Mouse (Mus musculus): ENCODE measurements around the gene Lyst.
"Not testable (repeated sequence)": the region's sequence is repeated elsewhere in the genome, so short reads cannot be mapped to it uniquely, and the experiment has no call there.

The Lyst gene

DNA sequence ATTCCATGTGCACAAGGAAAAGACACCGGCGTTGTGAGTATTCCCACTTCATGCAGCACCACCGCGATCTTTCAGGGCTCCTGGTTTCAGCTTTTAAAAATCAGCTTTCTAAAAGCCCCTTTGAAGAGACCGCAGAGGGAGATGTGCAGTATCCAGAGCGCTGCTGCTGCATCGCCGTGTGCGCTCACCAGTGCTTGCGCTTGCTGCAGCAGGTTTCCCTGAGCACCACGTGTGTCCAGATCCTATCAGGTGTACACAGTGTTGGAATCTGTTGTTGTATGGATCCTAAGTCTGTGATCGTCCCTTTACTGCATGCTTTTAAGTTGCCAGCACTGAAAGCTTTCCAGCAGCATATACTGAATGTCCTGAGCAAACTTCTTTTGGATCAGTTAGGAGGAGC lies 45.0 kb downstream of the Lyst start:
- in situ Hi-C loops (cut with MboI), result no loop called here

DNA sequence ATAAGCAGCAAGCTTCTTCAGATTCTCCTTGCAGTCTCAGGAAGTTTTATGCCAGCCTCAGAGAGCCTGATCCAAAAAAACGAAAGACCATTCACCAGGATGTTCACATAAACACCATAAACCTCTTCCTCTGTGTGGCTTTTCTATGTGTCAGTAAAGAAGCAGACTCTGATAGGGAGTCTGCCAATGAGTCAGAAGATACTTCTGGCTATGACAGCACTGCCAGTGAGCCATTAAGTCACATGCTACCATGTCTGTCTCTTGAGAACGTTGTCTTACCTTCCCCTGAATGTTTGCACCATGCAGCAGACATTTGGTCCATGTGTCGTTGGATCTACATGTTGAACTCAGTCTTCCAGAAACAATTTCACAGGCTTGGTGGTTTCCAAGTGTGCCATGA lies 47.4 kb downstream of the Lyst start:
- in situ Hi-C loops (cut with MboI), result no loop called here

DNA sequence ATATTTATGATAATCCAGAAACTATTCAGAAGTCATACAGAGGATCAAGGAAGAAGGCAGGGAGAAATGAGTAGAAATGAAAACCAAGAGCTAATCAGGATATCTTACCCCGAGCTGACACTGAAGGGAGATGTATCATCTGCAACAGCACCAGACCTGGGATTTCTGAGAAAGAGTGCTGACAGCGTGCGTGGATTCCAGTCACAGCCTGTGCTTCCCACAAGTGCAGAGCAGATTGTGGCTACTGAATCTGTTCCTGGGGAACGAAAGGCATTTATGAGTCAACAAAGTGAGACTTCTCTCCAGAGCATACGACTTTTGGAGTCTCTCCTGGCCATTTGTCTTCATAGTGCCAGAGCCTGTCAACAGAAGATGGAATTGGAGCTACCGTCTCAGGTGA lies 47.8 kb downstream of the Lyst start:
- in situ Hi-C loops (cut with MboI), result no loop called here

- in situ Hi-C loops (cut with MboI), result no loop called here
These were observed 48.5 kb downstream of the Lyst start for GRCm38 (mm10) chr13:13638725-13639124.

DNA sequence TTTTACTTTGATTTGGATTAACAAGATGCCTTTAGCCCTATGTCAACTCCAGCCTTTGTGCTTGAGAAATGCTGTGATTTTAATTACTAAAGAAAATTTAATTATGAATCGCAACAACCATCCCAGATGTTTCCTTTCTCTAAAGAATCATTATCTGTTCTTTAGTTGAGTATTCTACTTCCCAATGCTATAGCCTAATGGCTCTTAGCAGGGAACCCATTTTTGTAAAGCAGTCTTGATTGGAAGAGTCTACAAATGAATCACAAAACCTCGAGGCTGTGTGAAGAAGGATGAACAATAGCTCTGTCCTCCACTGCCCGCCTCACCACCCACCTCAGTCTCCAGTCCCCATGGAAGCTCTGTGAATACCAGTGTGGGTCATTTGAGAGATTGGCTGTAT lies 57.1 kb downstream of the Lyst start:
- in situ Hi-C loops (cut with MboI), result no loop called here

DNA sequence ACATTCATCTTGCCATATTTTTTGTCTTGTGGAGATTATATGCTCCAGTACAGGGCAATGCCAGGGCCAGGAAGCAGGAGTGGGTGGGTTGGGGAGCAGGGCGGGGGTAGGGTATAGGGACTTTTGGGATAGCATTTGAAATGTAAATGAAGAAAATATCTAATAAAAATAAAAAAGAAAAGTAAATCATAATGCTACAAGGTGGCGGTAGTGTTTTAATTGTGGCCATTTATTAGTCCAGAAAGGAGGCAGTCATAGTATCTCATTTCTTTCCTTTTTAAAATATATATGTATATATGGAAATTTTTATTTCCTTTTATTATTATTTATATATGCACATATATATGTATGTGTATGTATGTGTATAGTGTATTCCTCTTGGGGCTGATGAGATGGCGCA lies 65.3 kb downstream of the Lyst start:
- in situ Hi-C loops (cut with MboI), result no loop called here

DNA sequence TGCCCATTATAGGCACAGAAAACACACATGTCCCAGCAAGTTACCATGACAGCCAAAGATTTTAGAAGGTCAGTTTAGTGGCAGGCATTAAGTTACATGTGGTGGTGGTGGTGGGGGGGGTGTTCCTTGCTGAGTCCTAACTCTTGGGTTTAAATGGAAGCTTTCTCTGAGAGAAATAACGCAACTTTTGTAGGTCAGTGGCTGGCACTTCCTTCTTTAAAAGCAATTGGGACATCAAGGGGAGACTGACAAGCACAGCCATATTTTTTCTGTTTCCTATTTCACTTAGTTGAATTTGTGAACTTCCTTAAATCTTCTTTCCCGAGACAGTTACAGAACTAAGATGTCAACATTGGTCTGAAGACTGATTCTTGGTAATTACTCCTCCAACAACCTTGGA lies 75.9 kb downstream of the Lyst start:
- in situ Hi-C loops (cut with MboI), result not testable (repeated sequence)

- in situ Hi-C loops (cut with MboI), result no loop called here
These were observed 80.5 kb downstream of the Lyst start for GRCm38 (mm10) chr13:13670669-13671068.

DNA sequence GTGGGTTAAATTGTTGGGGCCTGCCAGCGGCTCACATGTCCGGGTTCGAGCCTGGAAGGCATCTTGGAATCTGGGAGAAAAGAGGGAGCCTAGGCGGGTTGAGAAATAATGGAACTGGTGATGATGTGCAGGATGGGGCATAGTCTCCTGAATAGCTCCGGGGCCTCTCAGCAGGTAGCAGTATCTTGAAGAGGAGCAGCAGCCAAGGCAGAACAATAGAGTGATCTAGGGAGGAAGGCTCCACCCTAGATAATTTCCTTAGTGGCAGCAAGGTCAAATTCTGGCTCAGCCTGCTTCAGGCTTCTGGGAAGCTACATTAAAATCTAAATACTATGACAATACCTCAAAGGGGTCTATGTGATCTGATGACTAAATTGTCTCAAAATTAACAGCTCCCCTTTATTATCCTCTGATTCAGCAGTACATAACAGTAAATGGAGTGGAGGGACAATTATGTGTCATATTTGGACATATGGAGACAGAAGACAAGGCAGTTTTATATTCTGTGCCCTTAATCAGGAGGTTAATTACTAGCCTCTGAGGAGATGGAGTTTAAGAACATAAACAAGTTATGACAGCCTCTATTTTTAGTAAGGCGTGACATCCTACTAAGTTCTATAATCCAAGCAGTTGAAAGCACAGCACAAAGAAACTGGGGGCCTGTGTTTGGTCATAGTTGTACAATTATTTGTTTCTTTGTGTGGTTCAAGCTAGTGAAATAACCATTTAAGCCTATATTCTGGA lies 81.6 kb downstream of the Lyst start:
- in situ Hi-C loops (cut with MboI), result no loop called here

GRCm38 (mm10) chr13:13674669-13675343 lies 84.6 kb downstream of the Lyst start:
- in situ Hi-C loops (cut with MboI), result no loop called here

DNA sequence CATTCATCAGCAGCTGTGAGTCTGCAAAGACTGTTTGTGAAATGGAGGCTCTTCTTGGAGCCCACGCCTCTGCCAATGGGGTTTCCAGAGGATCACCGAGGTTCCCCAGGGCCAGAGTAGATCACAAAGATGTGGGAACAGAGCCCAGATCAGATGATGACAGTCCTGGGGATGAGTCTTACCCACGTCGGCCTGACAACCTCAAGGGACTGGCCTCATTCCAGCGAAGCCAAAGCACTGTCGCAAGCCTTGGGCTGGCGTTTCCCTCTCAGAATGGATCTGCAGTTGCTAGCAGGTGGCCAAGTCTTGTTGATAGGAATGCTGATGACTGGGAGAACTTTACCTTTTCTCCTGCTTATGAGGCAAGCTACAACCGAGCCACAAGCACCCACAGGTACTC lies 87.7 kb downstream of the Lyst start:
- in situ Hi-C loops (cut with MboI), result no loop called here

DNA sequence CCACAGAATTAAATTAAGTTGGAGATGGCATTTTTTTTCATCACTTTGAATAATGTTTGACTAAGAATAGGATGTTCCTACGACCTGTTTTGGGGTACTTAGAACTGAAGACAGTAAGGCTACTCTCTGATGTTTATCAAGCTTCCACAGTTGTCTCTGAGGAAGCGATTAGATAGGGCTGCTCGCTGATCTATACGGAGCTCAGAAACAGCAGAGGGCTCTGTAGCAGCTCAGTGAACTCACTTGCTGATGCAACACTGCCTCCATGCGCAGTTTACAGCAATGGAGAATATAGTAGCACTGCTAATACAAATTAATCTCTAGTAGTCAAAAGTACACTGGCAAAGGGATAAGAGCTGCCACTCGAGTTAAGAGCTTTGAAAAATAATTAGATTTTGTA lies 91.4 kb downstream of the Lyst start:
- in situ Hi-C loops (cut with MboI), result no loop called here

DNA sequence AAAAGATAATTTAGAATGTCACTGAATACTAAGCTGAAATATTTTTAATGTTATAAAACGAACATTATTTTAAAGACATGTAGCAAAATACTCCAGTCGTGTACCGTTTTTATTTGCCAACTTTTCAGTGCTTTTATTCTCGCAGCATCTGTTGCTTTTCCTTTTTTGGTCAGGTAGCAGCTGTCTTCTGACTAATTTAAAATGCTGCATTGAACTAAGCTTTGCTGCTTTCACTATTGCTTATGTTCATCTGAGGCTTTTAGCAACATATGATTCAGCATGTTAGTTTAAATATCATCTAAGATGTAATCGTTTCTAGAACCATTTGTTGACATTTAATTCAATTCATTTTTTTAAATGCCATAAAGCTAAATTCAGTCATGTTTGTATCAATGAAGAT lies 113.3 kb downstream of the Lyst start:
- in situ Hi-C loops (cut with MboI), result no loop called here

GRCm38 (mm10) chr13:13721435-13721834 lies 131.2 kb downstream of the Lyst start:
- in situ Hi-C loops (cut with MboI), result not testable (repeated sequence)

GRCm38 (mm10) chr13:13723293-13723692 lies 133.1 kb downstream of the Lyst start:
- in situ Hi-C loops (cut with MboI), result no loop called here

DNA sequence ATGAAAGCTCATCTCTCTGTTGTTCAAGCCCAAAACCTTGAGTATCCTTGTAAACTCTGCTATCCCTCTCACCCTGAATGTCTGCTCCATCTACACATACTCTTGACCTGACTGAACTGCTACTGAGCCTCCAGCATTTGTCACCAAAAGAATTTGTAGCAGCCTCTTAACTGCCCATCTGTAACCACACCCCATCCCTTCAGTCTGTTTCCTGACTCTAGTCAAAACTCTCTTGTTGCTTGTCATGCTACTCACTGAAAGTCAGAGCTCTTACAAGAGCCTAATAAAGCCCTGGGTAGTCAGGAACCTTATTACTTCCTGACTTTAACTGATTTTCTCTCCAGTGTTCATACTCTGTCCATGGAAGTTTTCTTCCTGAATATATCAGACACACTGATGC lies 133.6 kb downstream of the Lyst start:
- in situ Hi-C loops (cut with MboI), result no loop called here

DNA sequence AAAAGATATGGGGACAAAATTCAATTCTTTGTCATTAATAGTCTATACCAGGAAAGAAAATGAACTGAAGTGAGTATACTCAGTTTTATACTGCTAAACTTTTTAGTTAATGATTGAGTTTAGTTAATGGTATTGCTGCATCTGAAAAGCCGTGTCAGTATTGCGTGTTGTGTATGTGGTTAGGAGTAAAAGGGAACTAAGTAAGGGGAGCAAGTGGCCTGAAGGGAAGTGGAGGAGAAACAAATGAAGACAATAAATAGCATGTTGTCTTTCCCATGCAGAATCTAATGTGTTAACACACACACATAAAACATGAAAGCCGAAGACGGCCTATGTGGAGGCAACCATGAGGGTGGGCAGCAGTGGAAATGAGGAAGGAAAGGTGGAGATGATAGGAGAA lies 149.0 kb downstream of the Lyst start:
- in situ Hi-C loops (cut with MboI), result no loop called here

GRCm38 (mm10) chr13:13745911-13746310 lies 155.7 kb downstream of the Lyst start:
- in situ Hi-C loops (cut with MboI), result no loop called here

GRCm38 (mm10) chr13:13775778-13776494 lies 185.7 kb downstream of the Lyst start:
- in situ Hi-C loops (cut with MboI), result no loop called here

DNA sequence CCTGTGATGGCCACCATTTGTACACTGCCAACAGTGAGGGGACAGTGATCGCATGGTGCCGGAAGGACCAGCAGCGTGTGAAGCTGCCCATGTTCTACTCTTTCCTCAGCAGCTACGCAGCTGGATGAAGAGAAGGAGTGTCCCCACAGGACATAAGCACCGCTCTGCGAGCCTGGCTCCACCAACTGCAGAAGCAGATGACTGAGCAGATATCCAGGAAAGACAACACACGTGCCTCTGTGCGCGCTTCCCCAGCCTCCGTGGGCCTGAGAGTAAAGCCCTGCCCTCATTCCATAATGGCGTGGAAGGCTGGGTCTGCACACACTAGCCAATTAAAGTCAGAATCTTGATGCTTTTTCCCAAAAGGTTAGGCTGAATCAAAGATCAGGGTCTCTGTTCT lies 186.9 kb downstream of the Lyst start:
- in situ Hi-C loops (cut with MboI), result no loop called here

- in situ Hi-C loops (cut with MboI), result no loop called here
These were observed 187.5 kb downstream of the Lyst start for GRCm38 (mm10) chr13:13777696-13778095.

DNA sequence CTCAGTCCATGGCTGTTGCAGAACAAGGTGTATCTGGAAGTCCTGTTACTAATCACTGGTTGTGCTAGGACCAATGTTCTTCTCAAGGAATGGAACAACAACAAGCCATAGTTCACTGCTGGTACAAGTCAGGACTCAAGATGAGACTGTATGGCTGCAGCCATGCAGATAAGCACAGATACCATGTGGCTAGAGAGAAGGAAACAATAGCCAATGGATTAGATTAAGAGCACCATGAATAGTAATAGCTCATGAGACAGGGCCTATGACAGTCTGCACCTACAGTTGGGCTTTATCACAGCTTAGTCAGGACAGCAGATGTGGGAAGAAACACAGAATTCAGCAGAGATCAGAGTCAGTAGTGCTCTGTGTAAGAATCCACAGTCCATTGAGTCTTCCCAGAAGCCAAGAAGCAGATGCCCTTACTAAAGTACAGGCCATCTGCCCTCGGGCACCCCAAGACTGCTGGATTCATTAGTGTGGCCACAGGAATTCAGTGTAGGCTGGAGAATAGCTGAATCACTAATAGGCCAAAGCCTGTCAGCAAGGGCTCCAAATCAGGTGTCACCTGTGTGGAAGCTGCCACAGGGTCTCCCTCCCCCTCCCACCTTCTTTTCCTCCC lies 188.8 kb downstream of the Lyst start:
- in situ Hi-C loops (cut with MboI), result no loop called here

- in situ Hi-C loops (cut with MboI), result no loop called here
These were observed 190.1 kb downstream of the Lyst start for GRCm38 (mm10) chr13:13780271-13780670.

Data from mature B cell (primary cell).